Mouse (Mus musculus) MEL (cell line): ENCODE measurements around the gene Cldn10. TPM values are rescaled to one million over a fixed set of nuclear protein-coding genes. Genes with fewer than 3 reads are reported as not detected.

Experiments
- DNase-seq: peaks from one replicate; pipeline ENCODE4 v3.0.0; 2011; ENCODE audit warnings: low read depth, low spot score
- H3K27ac ChIP-seq: 2 replicates; pipeline ENCODE4 v1.5.1; 2012; ENCODE audit warnings: low read depth, mild to moderate bottlenecking, control low read depth, low read length, moderate library complexity; ENCODE audit not compliant: control insufficient read depth
- H3K27me3 ChIP-seq, 2 experiments: fragments of 150-350 bp in 1 of 2; sonication (generic) in 1 of 2; 2 replicates each; pipeline ENCODE4 v1.6.1; 2012; ENCODE audit warnings: low read length in 2 of 2, mild to moderate bottlenecking in 2 of 2, improper control_type of control experiment in 1 of 2, moderate library complexity in 1 of 2; ENCODE audit not compliant: insufficient read depth in 2 of 2, control insufficient read depth in 1 of 2
- H3K36me3 ChIP-seq, 2 experiments: 2 replicates each; pipeline ENCODE4 v1.6.1; 2012 to 2014; ENCODE audit warnings: low read length in 2 of 2, improper control_type of control experiment in 1 of 2, inconsistent platforms in 1 of 2, mild to moderate bottlenecking in 1 of 2; ENCODE audit not compliant: insufficient read depth in 2 of 2, control insufficient read depth in 1 of 2
- H3K4me1 ChIP-seq, 2 experiments: fragments of 150-350 bp in 1 of 2; sonication (generic) in 1 of 2; 2 replicates each; pipeline ENCODE4 v1.6.1; 2012; ENCODE audit warnings: low read length in 2 of 2, improper control_type of control experiment in 1 of 2, mild to moderate bottlenecking in 1 of 2; ENCODE audit not compliant: insufficient read depth in 2 of 2, control insufficient read depth in 1 of 2
- H3K4me3 ChIP-seq, 2 experiments: fragments of 150-350 bp in 1 of 2; sonication (generic) in 1 of 2; 2 replicates each; pipeline ENCODE4 v1.5.1; 2012; ENCODE audit warnings: low read depth in 2 of 2, low read length in 2 of 2, mild to moderate bottlenecking in 2 of 2, moderate library complexity in 2 of 2, control low read depth in 1 of 2, improper control_type of control experiment in 1 of 2; ENCODE audit not compliant: control insufficient read depth in 1 of 2, insufficient read depth in 1 of 2
- H3K79me2 ChIP-seq: 2 replicates; pipeline ENCODE4 v1.6.1; 2012; ENCODE audit warnings: mild to moderate bottlenecking, low read length, moderate library complexity; ENCODE audit not compliant: control insufficient read depth, poor library complexity, insufficient read depth
- H3K9ac ChIP-seq: 2 replicates; pipeline ENCODE4 v1.6.1; 2012; ENCODE audit warnings: low read depth, mild to moderate bottlenecking, control low read depth, low read length, moderate library complexity; ENCODE audit not compliant: control insufficient read depth, poor library complexity, severe bottlenecking
- H3K9me3 ChIP-seq: fragments of 150-350 bp; sonication (generic); replicated peaks from 2 replicates; pipeline ENCODE4 v1.6.1; 2012; ENCODE audit warnings: mild to moderate bottlenecking, low read length, improper control_type of control experiment, moderate library complexity; ENCODE audit not compliant: insufficient read depth
- CHD1 ChIP-seq: IDR thresholded peaks from 2 replicates; pipeline ENCODE4 v1.6.1; 2012; ENCODE audit warnings: low read depth, mild to moderate bottlenecking, inconsistent platforms, low read length, improper control_type of control experiment
- ETS1 ChIP-seq: IDR thresholded peaks from 2 replicates; pipeline ENCODE4 v1.6.1; 2012; ENCODE audit warnings: low read depth, mild to moderate bottlenecking, inconsistent platforms, low read length, improper control_type of control experiment, moderate library complexity
- MAFK ChIP-seq: IDR thresholded peaks from 2 replicates; pipeline ENCODE4 v1.6.1; 2011; ENCODE audit warnings: low read depth, mild to moderate bottlenecking, low read length, improper control_type of control experiment, borderline replicate concordance
- MEF2A ChIP-seq: IDR thresholded peaks from 2 replicates; pipeline ENCODE4 v1.6.1; 2014; ENCODE audit warnings: low read depth, mild to moderate bottlenecking, inconsistent platforms, low read length, improper control_type of control experiment; ENCODE audit not compliant: poor library complexity, insufficient replicate concordance, severe bottlenecking; ENCODE audit errors: extremely low read depth
- MXI1 ChIP-seq: IDR thresholded peaks from 2 replicates; pipeline ENCODE4 v1.6.1; 2011; ENCODE audit warnings: mild to moderate bottlenecking, low read depth, low read length, improper control_type of control experiment
- MYB ChIP-seq: IDR thresholded peaks from 2 replicates; pipeline ENCODE4 v1.6.1; 2011; ENCODE audit warnings: mild to moderate bottlenecking, low read depth, low read length, improper control_type of control experiment
- MYC ChIP-seq: IDR thresholded peaks from 2 replicates; pipeline ENCODE4 v1.6.1; 2011; ENCODE audit warnings: low read depth, mild to moderate bottlenecking, low read length, improper control_type of control experiment, moderate library complexity
- POLR2AphosphoS2 ChIP-seq: IDR thresholded peaks from 2 replicates; pipeline ENCODE4 v1.6.1; 2011; ENCODE audit warnings: low read length, improper control_type of control experiment
- POLR2AphosphoS5 ChIP-seq: IDR thresholded peaks from 2 replicates; pipeline ENCODE4 v1.6.1; 2012; ENCODE audit warnings: low read depth, borderline replicate concordance, mild to moderate bottlenecking, inconsistent platforms, low read length, moderate library complexity, mixed read lengths
- SIN3A ChIP-seq: IDR thresholded peaks from 2 replicates; pipeline ENCODE4 v1.6.1; 2012; ENCODE audit warnings: low read length, improper control_type of control experiment, inconsistent platforms
- SMC3 ChIP-seq: IDR thresholded peaks from 2 replicates; pipeline ENCODE4 v1.6.1; 2011; ENCODE audit warnings: low read depth, low read length, improper control_type of control experiment
- TCF12 ChIP-seq: IDR thresholded peaks from 2 replicates; pipeline ENCODE4 v1.6.1; 2014; ENCODE audit warnings: low read depth, mild to moderate bottlenecking, inconsistent platforms, low read length, improper control_type of control experiment, moderate library complexity
- ZC3H11A ChIP-seq: IDR thresholded peaks from 2 replicates; pipeline ENCODE4 v1.6.1; 2012; ENCODE audit warnings: low read depth, mild to moderate bottlenecking, inconsistent platforms, low read length, improper control_type of control experiment
- ZKSCAN1 ChIP-seq: IDR thresholded peaks from 2 replicates; pipeline ENCODE4 v1.6.1; 2012; ENCODE audit warnings: low read depth, mild to moderate bottlenecking, inconsistent platforms, low read length, improper control_type of control experiment, moderate library complexity
- ZMIZ1 ChIP-seq: IDR thresholded peaks from 2 replicates; pipeline ENCODE4 v1.6.1; 2012; ENCODE audit warnings: low read depth, mild to moderate bottlenecking, inconsistent platforms, low read length, improper control_type of control experiment, moderate library complexity
- ZNF384 ChIP-seq: IDR thresholded peaks from 2 replicates; pipeline ENCODE4 v1.6.1; 2012; ENCODE audit warnings: low read depth, mild to moderate bottlenecking, inconsistent platforms, low read length, improper control_type of control experiment
- polyA plus RNA-seq, 2 experiments: library from polyadenylated mRNA; stranded (reverse) in 1 of 2; unstranded in 1 of 2; fragments of >175 nt in 1 of 2; fragments of >200 nt in 1 of 2; gene quantifications; 2 replicates each; pipeline versions ENCODE4 v1.2.1 to v1.2.4; 2012; ENCODE audit warnings: low replicate concordance in 2 of 2, low read depth in 1 of 2; ENCODE audit not compliant: insufficient read length in 2 of 2, insufficient read depth in 1 of 2, missing spikeins in 1 of 2
- total RNA-seq: library from RNA; depleted of rRNA; stranded (reverse); fragments of 300-350 nt; gene quantifications from 2 replicates; pipeline ENCODE4 v1.2.3, GENCODE M21; 2012

Gene Cldn10
- total and polyA plus RNA-seq, 3 experiments = 0.17 TPM; not detected in 2

DNA sequence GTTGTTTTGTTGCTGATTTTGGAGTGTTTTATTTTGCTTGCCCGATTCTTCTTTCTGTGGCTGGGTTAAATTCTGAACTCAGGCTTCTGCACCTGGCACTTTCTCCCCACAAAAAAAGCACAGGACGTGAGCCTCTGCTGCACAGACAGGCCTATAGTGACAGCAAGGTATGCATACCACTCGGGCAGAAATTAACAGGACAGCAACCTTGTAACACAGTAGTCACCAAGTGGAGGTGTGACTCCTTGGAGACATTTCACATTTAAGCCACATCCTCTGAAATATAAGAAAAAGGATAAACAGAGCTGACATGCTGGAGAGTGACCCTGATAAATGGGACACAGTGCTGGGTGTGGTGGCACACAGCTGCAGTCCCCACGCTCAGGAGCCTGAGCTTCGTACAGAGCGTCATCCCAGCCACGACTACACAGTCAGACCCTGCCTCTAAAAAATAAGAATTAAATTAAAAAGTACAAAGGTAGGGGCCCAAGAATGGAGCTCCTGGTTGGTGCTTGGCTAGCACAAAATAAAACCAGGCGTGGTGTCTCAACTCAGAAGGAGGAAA, 50.9 kb downstream of the Cldn10 start:
- no peaks in the 10 kb centered on the region; the same call in 1 of the 2 replicates for H3K79me2 ChIP-seq
- 0 out of 4 replicates have a peak, but pooled peaks cover 0 to 3% of the 10 kb centered on the region in 2 experiments for H3K36me3 ChIP-seq
- no peak overlapping the region for H3K9ac ChIP-seq
- TF ChIP-seq SIN3A (no peak), ETS1 (no peak), MYC (no peak), MEF2A (no peak), POLR2AphosphoS2 (no peak), CHD1 (no peak)
- TF ChIP-seq, all 39 proteins: peak for 0
- Histone ChIP-seq H3K9me3 (no peaks in the 10 kb centered on the region), H3K4me1 (peaks cover 0 to 3% of the 10 kb centered on the region in 2 experiments; a peak in 3 of 4 replicates), H3K4me3 (no peak overlapping the region), H3K27ac (no peak overlapping the region), H3K27me3 (no peaks in the 10 kb centered on the region)
- no peak for DNase-seq

DNA sequence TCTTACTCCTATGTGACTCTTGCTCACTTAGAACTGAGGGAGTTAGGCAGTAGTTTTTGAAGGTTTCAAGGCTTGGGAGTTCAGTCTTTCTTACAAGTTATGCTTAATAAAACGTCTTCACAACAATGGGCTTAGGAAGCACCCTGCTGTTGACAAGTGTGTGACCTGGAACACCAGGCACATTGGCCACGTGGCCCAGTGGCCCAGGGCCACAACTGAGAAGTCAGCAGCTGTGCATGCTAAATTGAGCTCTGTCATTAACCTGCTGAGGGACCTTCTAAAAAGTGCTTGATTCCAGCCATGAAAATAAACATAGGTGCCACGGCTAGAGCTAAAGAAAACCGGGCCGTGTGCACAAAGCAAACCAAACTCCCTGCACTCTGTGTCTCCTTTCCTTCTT, 51.7 kb downstream of the Cldn10 start:
- Histone ChIP-seq H3K36me3 (0 out of 4 replicates have a peak, but pooled peaks cover 0 to 3% of the 10 kb centered on the region in 2 experiments), H3K79me2 (no peaks in the 10 kb centered on the region; the same call in 1 of the 2 replicates), H3K4me3 (no peak overlapping the region), H3K27ac (no peak overlapping the region), H3K9ac (no peak overlapping the region), H3K4me1 (peaks cover 0 to 3% of the 10 kb centered on the region in 2 experiments; a peak in 3 of 4 replicates), H3K27me3 (no peaks in the 10 kb centered on the region), H3K9me3 (no peaks in the 10 kb centered on the region)
- DNase-seq = no peak
- no peak for TF ChIP-seq MXI1
- TF ChIP-seq SMC3 = no peak
- no peak for TF ChIP-seq MYB
- no peak for TF ChIP-seq MAFK
- no peak for TF ChIP-seq ZNF384
- TF ChIP-seq POLR2AphosphoS2 = no peak
- TF ChIP-seq ZC3H11A = no peak
- TF ChIP-seq TCF12 = no peak
- no peak for TF ChIP-seq POLR2AphosphoS5
- no peak for TF ChIP-seq ZMIZ1
- no peak for TF ChIP-seq ZKSCAN1
